Mouse (Mus musculus) forebrain, embryonic 10.5 days (tissue): ENCODE results near the gene Tlr13. TPM values are rescaled to one million over a fixed set of nuclear protein-coding genes. Genes with fewer than 3 reads are reported as not detected.
A peak's percentile ranks its signal among the peaks of the same experiment; 100 is the strongest.
"Not testable (repeated sequence)": the region's sequence is repeated elsewhere in the genome, so short reads cannot be mapped to it uniquely, and the experiment has no call there.

Experiments
- DNase-seq: peaks from one replicate; pipeline ENCODE4 v3.0.0-alpha.2; 2017; ENCODE audit warnings: low spot score; ENCODE audit errors: extremely low spot score
- H3K27ac ChIP-seq: fragments of 300-500 bp; sonication (generic); 2 replicates; pipeline ENCODE4 v1.5.1; 2016; ENCODE audit warnings: mild to moderate bottlenecking
- H3K27me3 ChIP-seq: fragments of 300-500 bp; sonication (generic); 2 replicates; pipeline ENCODE4 v1.6.1; 2016; ENCODE audit warnings: mild to moderate bottlenecking; ENCODE audit not compliant: poor library complexity, severe bottlenecking
- H3K36me3 ChIP-seq: fragments of 300-500 bp; sonication (generic); replicated peaks from 2 replicates; pipeline ENCODE4 v1.6.1; 2016; ENCODE audit warnings: mild to moderate bottlenecking, moderate library complexity
- H3K4me1 ChIP-seq: fragments of 300-500 bp; sonication (generic); 2 replicates; pipeline ENCODE4 v1.6.1; 2016
- H3K4me3 ChIP-seq: fragments of 300-500 bp; sonication (generic); 2 replicates; pipeline ENCODE4 v1.5.1; 2016; ENCODE audit warnings: mild to moderate bottlenecking, moderate library complexity
- H3K9me3 ChIP-seq: fragments of 300-500 bp; sonication (generic); 2 replicates; pipeline ENCODE4 v1.6.1; 2016; ENCODE audit warnings: mild to moderate bottlenecking, moderate library complexity
- WGBS: fragments of 180-500 bp; shearing (Covaris S2); methylation state at CpG from one replicate; pipeline ENCODE4 v1.1.7; 2016; 5-methylcytosine and 5-hydroxymethylcytosine counted together
- polyA plus RNA-seq: library from polyadenylated mRNA; unstranded; fragments of >200 nt; fragmentation: Nextera tagmentation; extraction: Ambion mirVana; gene quantifications from 2 replicates; pipeline ENCODE4 v1.2.1, GENCODE M21; 2016

Gene Tlr13
- polyA plus RNA-seq, 1 experiment from 2014 or later: 0.12 TPM

GRCm38 (mm10) chrX:106190091-106190490 is 47.1 kb downstream of the Tlr13 start:
- H3K36me3 ChIP-seq: peaks cover 56% of the 10 kb centered on the region
- peak overlapping the region; percentile 63 for H3K4me3 ChIP-seq
- no peak overlapping the region for H3K27ac ChIP-seq
- 40% methylated on average over 4 of the region's 4 CpGs for WGBS
- peaks cover 36% of the 10 kb centered on the region for H3K4me1 ChIP-seq
- no peak for DNase-seq
- peaks cover 26% of the 10 kb centered on the region for H3K27me3 ChIP-seq
- H3K9me3 ChIP-seq: no peaks in the 10 kb centered on the region

GRCm38 (mm10) chrX:106194361-106194760 is 51.4 kb downstream of the Tlr13 start:
- peaks cover 15% of the 10 kb centered on the region for H3K4me1 ChIP-seq
- peaks cover 95% of the 10 kb centered on the region for H3K36me3 ChIP-seq
- not testable (repeated sequence) for DNase-seq, H3K9me3 ChIP-seq, H3K4me3 ChIP-seq, H3K27ac ChIP-seq, H3K27me3 ChIP-seq
- 88% methylated on average over 6 of the region's 6 CpGs for WGBS

GRCm38 (mm10) chrX:106197308-106197707 is 54.3 kb downstream of the Tlr13 start:
- Histone ChIP-seq H3K4me3 (no peak overlapping the region), H3K36me3 (peaks cover 98% of the 10 kb centered on the region), H3K27me3 (no peaks in the 10 kb centered on the region; the same call in none of the 2 replicates), H3K27ac (no peak overlapping the region), H3K9me3 (no peaks in the 10 kb centered on the region), H3K4me1 (no peaks in the 10 kb centered on the region)
- no peak for DNase-seq
- WGBS: 68% methylated on average over 5 of the region's 5 CpGs

- Histone ChIP-seq H3K36me3 (peaks cover 94% of the 10 kb centered on the region), H3K27me3 (no peaks in the 10 kb centered on the region; the same call in none of the 2 replicates), H3K9me3 (no peaks in the 10 kb centered on the region), H3K4me1 (no peaks in the 10 kb centered on the region), H3K27ac (no peak overlapping the region), H3K4me3 (no peak overlapping the region)
- DNase-seq: no peak
- 91% methylated on average over 5 of the region's 5 CpGs for WGBS
Observed at GRCm38 (mm10) chrX:106198904-106199303, 55.9 kb downstream of the Tlr13 start.

GRCm38 (mm10) chrX:106209100-106209499 is 66.1 kb downstream of the Tlr13 start:
- 83% methylated on average over 2 of the region's 2 CpGs for WGBS
- Histone ChIP-seq H3K4me1 (no peaks in the 10 kb centered on the region), H3K36me3 (peaks cover 21% of the 10 kb centered on the region), H3K27me3 (no peaks in the 10 kb centered on the region), H3K4me3 (no peak overlapping the region), H3K27ac (no peak overlapping the region), H3K9me3 (no peaks in the 10 kb centered on the region)
- no peak for DNase-seq

Other genes with a start within 250 kb of the Tlr13 start
- gene Atrx, start 213.8 kb upstream of the Tlr13 start, polyA plus RNA-seq: 181 and 182 TPM in 2 replicates
- 42.2 and 46.3 TPM in 2 replicates for gene Magt1, start 131.3 kb upstream of the Tlr13 start, polyA plus RNA-seq
- 285 and 325 TPM in 2 replicates for gene Cox7b, start 127.5 kb upstream of the Tlr13 start, polyA plus RNA-seq
- gene Atp7a, start 115.9 kb upstream of the Tlr13 start, polyA plus RNA-seq: 17.9 and 19.2 TPM in 2 replicates
- gene Pgk1, start 43.9 kb downstream of the Tlr13 start, polyA plus RNA-seq: 622 and 624 TPM in 2 replicates
- 8.1 and 8.8 TPM in 2 replicates for gene Taf9b, start 78.0 kb downstream of the Tlr13 start, polyA plus RNA-seq
- not detected in 2 replicates for gene Fnd3c2, start 112.2 kb downstream of the Tlr13 start, polyA plus RNA-seq